Mouse (Mus musculus): ENCODE data around the gene Mfsd4b5.
A peak's percentile ranks its signal among the peaks of the same experiment; 100 is the strongest.
"Not testable (repeated sequence)": the region's sequence is repeated elsewhere in the genome, so short reads cannot be mapped to it uniquely, and the experiment has no call there.

Gene Mfsd4b5

GRCm38 (mm10) chr10:39961906-39962305, 24.5 kb downstream of the Mfsd4b5 start:
- DNase-seq = no peak

- no peak for DNase-seq
Observed at GRCm38 (mm10) chr10:39960441-39960822, 26.0 kb downstream of the Mfsd4b5 start.

- DNase-seq = peak; percentile 88
Observed at GRCm38 (mm10) chr10:39959761-39960440, 26.5 kb downstream of the Mfsd4b5 start, which contains the start of gene Mfsd4b3. Gene Mfsd4b3, minus strand, starts transcription at chr10:39960153.

GRCm38 (mm10) chr10:39958266-39958665, 28.2 kb downstream of the Mfsd4b5 start:
- DNase-seq = no peak

GRCm38 (mm10) chr10:39956340-39956878, 30.0 kb downstream of the Mfsd4b5 start:
- DNase-seq = no peak

- DNase-seq = no peak
Observed at GRCm38 (mm10) chr10:39955163-39955562, 31.3 kb downstream of the Mfsd4b5 start.

- no peak for DNase-seq
Observed at GRCm38 (mm10) chr10:39949377-39949954, 37.0 kb downstream of the Mfsd4b5 start.

- not testable (repeated sequence) for DNase-seq
Observed at GRCm38 (mm10) chr10:39947195-39947594, 39.3 kb downstream of the Mfsd4b5 start.

- no peak for DNase-seq
Observed at GRCm38 (mm10) chr10:39936553-39936952, 49.9 kb downstream of the Mfsd4b5 start.

- peak; percentile 29 for DNase-seq
Observed at GRCm38 (mm10) chr10:39926616-39927139, 59.8 kb downstream of the Mfsd4b5 start, which contains the start of gene Mfsd4b2. Gene Mfsd4b2, minus strand, starts transcription at chr10:39926923.

- DNase-seq = not testable (repeated sequence)
Observed at GRCm38 (mm10) chr10:39924556-39924955, 61.9 kb downstream of the Mfsd4b5 start.

- no peak for DNase-seq
Observed at GRCm38 (mm10) chr10:39912616-39913015, 73.8 kb downstream of the Mfsd4b5 start.

GRCm38 (mm10) chr10:39908768-39909441, 77.5 kb downstream of the Mfsd4b5 start:
- no peak for DNase-seq

Data from right cerebral cortex, postnatal 4 days (tissue).